Mouse (Mus musculus): ENCODE data around the gene Kcnj1. TPM values are rescaled to one million over a fixed set of nuclear protein-coding genes. Genes with fewer than 3 reads are reported as not detected.
A peak's percentile ranks its signal among the peaks of the same experiment; 100 is the strongest.

Gene Kcnj1
- polyA plus RNA-seq, 1 experiment, result not detected

- Histone ChIP-seq H3K9me3 (no peaks in the 10 kb centered on the region), H3K4me1 (peaks cover 83% of the 10 kb centered on the region)
These were observed 18.8 kb downstream of the Kcnj1 start for GRCm38 (mm10) chr9:32391092-32391491.

GRCm38 (mm10) chr9:32391701-32392100 is 19.4 kb downstream of the Kcnj1 start:
- H3K9me3 ChIP-seq, result no peaks in the 10 kb centered on the region
- no peak for TF ChIP-seq FLI1 (IDR thresholded peaks at IDR 0.05; ENCODE audit: low read length)
- no peak for TF ChIP-seq GATA1 (IDR thresholded peaks at IDR 0.05; ENCODE audit: borderline replicate concordance, low read length)
- H3K36me3 ChIP-seq (replicated peaks; ENCODE audit: low read length), result no peaks in the 10 kb centered on the region
- peaks cover 2% of the 10 kb centered on the region for H3K27me3 ChIP-seq (replicated peaks)
- H3K4me3 ChIP-seq (replicated peaks), result no peak overlapping the region
- peaks cover 89% of the 10 kb centered on the region for H3K4me1 ChIP-seq

More at GRCm38 (mm10) chr9:32391092-32391491, 18.8 kb downstream of the Kcnj1 start:
- Histone ChIP-seq H3K4me3 (replicated peaks) (no peak overlapping the region), H3K36me3 (replicated peaks; ENCODE audit: low read length) (no peaks in the 10 kb centered on the region), H3K27me3 (replicated peaks) (peaks cover 2% of the 10 kb centered on the region)
- TF ChIP-seq FLI1 (IDR thresholded peaks at IDR 0.05; ENCODE audit: low read length) (no peak), GATA1 (IDR thresholded peaks at IDR 0.05; ENCODE audit: borderline replicate concordance, low read length) (no peak)

GRCm38 (mm10) chr9:32392716-32393115 is 20.4 kb downstream of the Kcnj1 start:
- Histone ChIP-seq H3K4me3 (replicated peaks) (no peak overlapping the region), H3K4me1 (peaks cover 92% of the 10 kb centered on the region), H3K9me3 (no peaks in the 10 kb centered on the region), H3K36me3 (replicated peaks; ENCODE audit: low read length) (peaks cover 3% of the 10 kb centered on the region), H3K27me3 (replicated peaks) (no peaks in the 10 kb centered on the region)
- TF ChIP-seq GATA1 (IDR thresholded peaks at IDR 0.05; ENCODE audit: borderline replicate concordance, low read length), result no peak
- TF ChIP-seq FLI1 (IDR thresholded peaks at IDR 0.05; ENCODE audit: low read length), result no peak

GRCm38 (mm10) chr9:32394761-32395161 is 22.5 kb downstream of the Kcnj1 start:
- Histone ChIP-seq H3K4me1 (peaks cover 95% of the 10 kb centered on the region), H3K9me3 (no peaks in the 10 kb centered on the region), H3K36me3 (replicated peaks; ENCODE audit: low read length) (peaks cover 3% of the 10 kb centered on the region), H3K27me3 (replicated peaks) (no peaks in the 10 kb centered on the region), H3K4me3 (replicated peaks) (no peak overlapping the region)
- no peak for TF ChIP-seq GATA1 (IDR thresholded peaks at IDR 0.05; ENCODE audit: borderline replicate concordance, low read length)
- no peak for TF ChIP-seq FLI1 (IDR thresholded peaks at IDR 0.05; ENCODE audit: low read length)

GRCm38 (mm10) chr9:32400212-32400611 is 27.9 kb downstream of the Kcnj1 start:
- Histone ChIP-seq H3K27me3 (replicated peaks) (no peaks in the 10 kb centered on the region), H3K4me3 (replicated peaks) (peak overlapping the region; percentile 67), H3K36me3 (replicated peaks; ENCODE audit: low read length) (peaks cover 3% of the 10 kb centered on the region), H3K4me1 (peaks cover 94% of the 10 kb centered on the region), H3K9me3 (no peaks in the 10 kb centered on the region)
- TF ChIP-seq FLI1 (IDR thresholded peaks at IDR 0.05; ENCODE audit: low read length), result no peak
- TF ChIP-seq GATA1 (IDR thresholded peaks at IDR 0.05; ENCODE audit: borderline replicate concordance, low read length), result no peak

- TF ChIP-seq GATA1 (IDR thresholded peaks at IDR 0.05; ENCODE audit: borderline replicate concordance, low read length) (no peak), FLI1 (IDR thresholded peaks at IDR 0.05; ENCODE audit: low read length) (0 out of 2 replicates have a peak, but pooled peaks have one; percentile 6)
These were observed 28.4 kb downstream of the Kcnj1 start for GRCm38 (mm10) chr9:32400662-32401161.

GRCm38 (mm10) chr9:32405191-32405925 is 33.1 kb downstream of the Kcnj1 start:
- Histone ChIP-seq H3K27me3 (replicated peaks) (peaks cover 4% of the 10 kb centered on the region), H3K4me1 (peaks cover 89% of the 10 kb centered on the region), H3K4me3 (replicated peaks) (peak overlapping the region; percentile 79), H3K9me3 (no peaks in the 10 kb centered on the region), H3K36me3 (replicated peaks; ENCODE audit: low read length) (no peaks in the 10 kb centered on the region)
- TF ChIP-seq FLI1 (IDR thresholded peaks at IDR 0.05; ENCODE audit: low read length), result no peak
- no peak for TF ChIP-seq GATA1 (IDR thresholded peaks at IDR 0.05; ENCODE audit: borderline replicate concordance, low read length)

More at GRCm38 (mm10) chr9:32400662-32401161, 28.4 kb downstream of the Kcnj1 start:
- H3K36me3 ChIP-seq (replicated peaks; ENCODE audit: low read length), result peaks cover 3% of the 10 kb centered on the region
- H3K9me3 ChIP-seq, result no peaks in the 10 kb centered on the region
- H3K27me3 ChIP-seq (replicated peaks), result no peaks in the 10 kb centered on the region
- H3K4me3 ChIP-seq (replicated peaks), result peak overlapping the region; percentile 70
- H3K4me1 ChIP-seq, result peaks cover 95% of the 10 kb centered on the region

GRCm38 (mm10) chr9:32408730-32409059 is 36.4 kb downstream of the Kcnj1 start:
- Histone ChIP-seq H3K27me3 (replicated peaks) (peaks cover 4% of the 10 kb centered on the region), H3K9me3 (no peaks in the 10 kb centered on the region), H3K4me3 (replicated peaks) (peak overlapping the region; percentile 89), H3K36me3 (replicated peaks; ENCODE audit: low read length) (peaks cover under 1% of the 10 kb centered on the region), H3K4me1 (peaks cover 79% of the 10 kb centered on the region)
- TF ChIP-seq GATA1 (IDR thresholded peaks at IDR 0.05; ENCODE audit: borderline replicate concordance, low read length) (no peak), FLI1 (IDR thresholded peaks at IDR 0.05; ENCODE audit: low read length) (no peak)

- H3K9me3 ChIP-seq, result no peaks in the 10 kb centered on the region
- H3K27me3 ChIP-seq (replicated peaks), result peaks cover 4% of the 10 kb centered on the region
- peaks cover 76% of the 10 kb centered on the region for H3K4me1 ChIP-seq
- no peak for TF ChIP-seq FLI1 (IDR thresholded peaks at IDR 0.05; ENCODE audit: low read length)
- TF ChIP-seq GATA1 (IDR thresholded peaks at IDR 0.05; ENCODE audit: borderline replicate concordance, low read length), result no peak
- H3K36me3 ChIP-seq (replicated peaks; ENCODE audit: low read length), result peaks cover 3% of the 10 kb centered on the region
- peak overlapping the region; percentile 89 for H3K4me3 ChIP-seq (replicated peaks)
These were observed 37.0 kb downstream of the Kcnj1 start for GRCm38 (mm10) chr9:32409060-32409961.

Data from megakaryocyte, embryonic 14.5 days (primary cell).